Mouse (Mus musculus): ENCODE measurements at regions not wholly inside any gene's neighbourhood (a gene's known extent, or its start where the extent isn't known, plus 50 kb on each side); places are given as distances from the start of the nearest gene placed in this dataset.

DNA sequence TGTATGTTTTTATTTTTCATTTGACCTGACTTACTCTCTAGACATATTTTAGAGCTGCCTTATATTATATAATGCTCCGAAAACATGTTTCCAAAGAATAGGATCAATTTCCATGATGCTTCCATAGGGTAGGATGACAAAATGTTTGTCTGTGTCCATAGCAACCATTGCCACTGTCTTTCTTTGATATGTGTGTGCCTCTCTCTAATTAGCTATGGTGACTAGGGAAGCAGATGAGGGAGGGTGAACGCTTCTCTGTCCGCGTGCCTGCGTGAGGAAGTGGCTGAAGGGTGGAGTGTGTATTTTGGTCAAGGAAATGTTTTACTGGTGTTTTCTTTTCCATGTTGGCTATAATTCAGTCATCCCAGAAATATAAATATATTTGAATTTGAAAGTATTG, 104.2 kb upstream of the Fn1 start:
- TF ChIP-seq POLR2A (IDR thresholded peaks at IDR 0.05; ENCODE audit: low read depth, low read length) = no peak
- TF ChIP-seq CTCF (IDR thresholded peaks at IDR 0.05; ENCODE audit: borderline replicate concordance, insufficient read depth, low read length) = no peak
- no peak overlapping the region for H3K27ac ChIP-seq (ENCODE audit: insufficient read depth, low read length)
- H3K4me3 ChIP-seq (ENCODE audit: insufficient read depth, low read length) = no peak overlapping the region

DNA sequence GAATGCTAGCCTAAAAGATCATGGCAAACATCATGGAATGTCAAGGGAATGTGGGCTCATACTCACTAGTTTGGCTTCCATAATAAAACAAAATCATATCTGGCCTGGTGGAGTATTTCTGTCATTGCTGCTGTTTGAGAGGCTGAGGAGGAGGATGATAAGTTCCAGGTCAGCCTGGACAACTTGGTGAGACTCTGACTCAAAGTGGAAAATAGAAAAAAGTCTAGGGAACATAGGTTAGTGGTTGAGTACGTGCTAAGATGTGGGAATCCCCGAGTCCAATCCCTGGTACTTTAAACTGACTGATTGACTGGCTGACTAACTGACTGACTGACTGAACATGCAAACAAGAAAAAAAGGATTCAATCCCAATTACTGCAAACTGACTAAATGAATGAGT, 103.2 kb upstream of the Fn1 start:
- Histone ChIP-seq H3K4me3 (ENCODE audit: insufficient read depth, low read length) (no peak overlapping the region), H3K4me1 (ENCODE audit: control insufficient read depth, insufficient read depth, low read length) (peaks cover 14% of the 10 kb centered on the region), H3K27ac (ENCODE audit: insufficient read depth, low read length) (peak overlapping the region; percentile 93)
- TF ChIP-seq CTCF (IDR thresholded peaks at IDR 0.05; ENCODE audit: borderline replicate concordance, insufficient read depth, low read length) = no peak

More for the DNA sequence above, 104.2 kb upstream of the Fn1 start:
- peaks cover 9% of the 10 kb centered on the region; the same call in 1 of the 2 replicates for H3K4me1 ChIP-seq (ENCODE audit: control insufficient read depth, insufficient read depth, low read length)

DNA sequence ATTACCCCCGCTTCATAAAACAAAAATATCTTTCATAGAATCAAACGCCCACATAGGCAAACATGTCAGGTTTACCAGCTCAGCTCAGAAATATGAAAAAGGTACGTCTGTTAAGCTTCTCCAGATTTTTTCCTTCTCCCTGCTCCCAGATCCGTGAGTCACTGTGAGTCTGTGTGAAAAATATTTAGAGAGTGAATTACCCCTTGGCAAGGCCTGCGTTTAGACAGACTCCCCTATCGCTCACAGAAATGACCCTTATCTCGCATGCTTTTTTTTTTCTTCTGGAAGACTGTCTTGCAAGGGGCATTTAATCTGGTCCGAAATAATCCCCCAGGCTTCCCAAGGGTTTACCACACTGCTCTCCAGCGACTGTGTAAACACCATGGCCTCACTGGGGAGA, 102.4 kb upstream of the Fn1 start:
- Histone ChIP-seq H3K4me3 (ENCODE audit: insufficient read depth, low read length) (no peak overlapping the region), H3K27ac (ENCODE audit: insufficient read depth, low read length) (peak overlapping the region; percentile 91), H3K4me1 (ENCODE audit: control insufficient read depth, insufficient read depth, low read length) (peaks cover 17% of the 10 kb centered on the region)
- TF ChIP-seq POLR2A (IDR thresholded peaks at IDR 0.05; ENCODE audit: low read depth, low read length) (no peak), CTCF (IDR thresholded peaks at IDR 0.05; ENCODE audit: borderline replicate concordance, insufficient read depth, low read length) (no peak)

DNA sequence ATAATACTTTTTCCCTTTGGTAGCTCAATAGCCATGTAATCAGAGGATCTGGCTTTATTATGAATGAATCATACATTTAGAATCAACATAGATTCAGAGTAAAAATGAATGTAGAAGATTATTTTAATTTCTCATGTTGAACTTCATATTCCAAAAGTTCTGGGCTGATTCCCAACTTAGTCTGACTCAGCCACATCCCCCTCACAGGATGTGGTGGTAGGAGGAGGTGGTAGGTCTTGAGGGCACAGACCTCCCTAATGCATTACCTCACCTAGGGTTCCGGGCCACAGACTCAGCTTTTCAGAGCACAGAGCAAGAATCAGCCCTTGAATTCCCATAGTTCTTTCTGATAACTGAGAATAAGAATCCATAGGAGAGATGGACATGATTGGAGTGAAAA, 99.4 kb upstream of the Fn1 start:
- TF ChIP-seq CTCF (IDR thresholded peaks at IDR 0.05; ENCODE audit: borderline replicate concordance, insufficient read depth, low read length) (no peak), POLR2A (IDR thresholded peaks at IDR 0.05; ENCODE audit: low read depth, low read length) (no peak)
- peak overlapping the region; percentile 94 for H3K27ac ChIP-seq (ENCODE audit: insufficient read depth, low read length)
- H3K4me3 ChIP-seq (ENCODE audit: insufficient read depth, low read length) = no peak overlapping the region
- H3K4me1 ChIP-seq (ENCODE audit: control insufficient read depth, insufficient read depth, low read length) = peaks cover 17% of the 10 kb centered on the region

DNA sequence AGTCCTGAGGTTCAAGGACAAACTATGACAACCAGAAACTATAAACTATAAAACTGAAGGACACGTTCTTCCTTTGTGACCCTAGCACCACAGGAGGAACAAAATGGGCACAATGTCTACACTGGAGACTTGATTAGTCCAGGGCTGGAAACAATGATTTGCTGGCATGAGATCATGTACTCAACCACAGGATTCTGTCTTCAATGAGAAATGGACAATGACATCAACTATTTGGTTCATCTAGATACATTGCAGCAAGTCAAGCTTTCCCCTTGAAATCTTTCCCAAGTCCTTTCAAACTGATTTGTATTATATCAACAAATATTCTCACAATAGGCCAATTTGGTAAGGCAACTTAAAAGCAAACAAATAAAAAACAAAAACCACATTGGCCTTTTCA, 98.6 kb upstream of the Fn1 start:
- Histone ChIP-seq H3K27ac (ENCODE audit: insufficient read depth, low read length) (peak overlapping the region; percentile 86), H3K4me1 (ENCODE audit: control insufficient read depth, insufficient read depth, low read length) (peaks cover 17% of the 10 kb centered on the region), H3K4me3 (ENCODE audit: insufficient read depth, low read length) (no peak overlapping the region)
- TF ChIP-seq CTCF (IDR thresholded peaks at IDR 0.05; ENCODE audit: borderline replicate concordance, insufficient read depth, low read length) = no peak
- no peak for TF ChIP-seq POLR2A (IDR thresholded peaks at IDR 0.05; ENCODE audit: low read depth, low read length)

DNA sequence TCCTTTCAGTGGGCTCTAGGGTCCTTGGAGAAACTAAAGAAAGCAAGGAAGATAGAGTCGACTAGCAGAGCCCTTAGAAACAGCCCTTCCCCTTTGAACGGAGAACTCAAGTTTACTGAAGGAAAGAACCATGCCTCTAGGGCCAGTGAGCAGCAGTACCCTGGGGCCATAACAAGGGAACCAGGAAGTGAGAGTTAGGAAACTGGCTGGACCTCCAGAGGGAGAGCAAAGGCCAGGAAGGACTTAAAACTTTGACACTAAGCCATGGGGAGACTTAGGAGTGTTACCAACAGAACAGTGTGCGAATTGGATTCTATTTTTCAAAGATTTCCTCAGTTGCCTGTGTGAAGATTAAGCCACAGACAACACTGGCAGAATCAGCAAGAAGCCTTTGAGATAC, 82.6 kb upstream of the Fn1 start:
- TF ChIP-seq POLR2A (IDR thresholded peaks at IDR 0.05; ENCODE audit: low read depth, low read length) = no peak
- TF ChIP-seq CTCF (IDR thresholded peaks at IDR 0.05; ENCODE audit: borderline replicate concordance, insufficient read depth, low read length) = no peak
- Histone ChIP-seq H3K4me1 (ENCODE audit: control insufficient read depth, insufficient read depth, low read length) (no peaks in the 10 kb centered on the region), H3K4me3 (ENCODE audit: insufficient read depth, low read length) (no peak overlapping the region), H3K27ac (ENCODE audit: insufficient read depth, low read length) (no peak overlapping the region)

DNA sequence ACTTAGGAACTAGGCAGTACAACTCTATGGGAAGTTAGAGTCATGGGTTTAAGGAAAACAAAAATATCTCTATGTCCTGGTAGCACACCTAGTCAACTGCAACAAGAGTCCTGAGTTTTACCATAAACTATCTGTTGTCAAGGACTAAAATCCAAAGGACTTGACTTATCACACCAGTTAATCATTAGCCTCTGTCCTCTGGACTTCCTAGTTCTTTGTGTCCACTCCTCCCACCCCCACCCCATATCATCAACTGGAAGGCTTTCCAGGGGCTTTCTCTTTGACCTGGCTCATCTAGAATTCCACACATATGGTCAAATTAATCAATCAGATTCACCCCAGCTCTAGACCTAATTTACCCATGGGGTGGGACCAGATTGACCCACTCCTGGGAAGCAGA, 78.6 kb upstream of the Fn1 start:
- Histone ChIP-seq H3K4me1 (ENCODE audit: control insufficient read depth, insufficient read depth, low read length) (no peaks in the 10 kb centered on the region), H3K27ac (ENCODE audit: insufficient read depth, low read length) (no peak overlapping the region), H3K4me3 (ENCODE audit: insufficient read depth, low read length) (no peak overlapping the region)
- TF ChIP-seq CTCF (IDR thresholded peaks at IDR 0.05; ENCODE audit: borderline replicate concordance, insufficient read depth, low read length) = no peak

DNA sequence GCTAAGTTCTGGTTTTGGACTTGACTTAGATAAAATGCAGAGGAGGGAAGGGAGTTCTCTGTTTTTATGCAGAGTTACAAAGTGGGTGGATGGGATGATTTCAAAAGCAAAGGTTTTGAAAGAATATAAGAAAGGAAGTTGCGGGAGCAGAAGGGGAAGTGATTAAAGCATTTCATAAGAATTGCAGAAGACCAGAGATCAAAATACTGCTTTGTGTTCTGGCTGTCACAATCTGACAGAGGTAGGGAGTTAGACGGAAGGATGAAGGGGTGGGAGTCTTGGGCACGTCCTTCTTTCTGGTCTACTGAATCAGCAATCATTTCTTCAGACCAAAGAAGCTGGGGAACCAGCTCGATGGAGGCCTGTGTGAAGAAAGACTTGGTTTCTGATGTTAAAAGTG, 78.0 kb upstream of the Fn1 start:
- H3K27ac ChIP-seq (ENCODE audit: insufficient read depth, low read length) = no peak overlapping the region
- TF ChIP-seq CTCF (IDR thresholded peaks at IDR 0.05; ENCODE audit: borderline replicate concordance, insufficient read depth, low read length) (no peak), POLR2A (IDR thresholded peaks at IDR 0.05; ENCODE audit: low read depth, low read length) (no peak)
- H3K4me3 ChIP-seq (ENCODE audit: insufficient read depth, low read length) = no peak overlapping the region

DNA sequence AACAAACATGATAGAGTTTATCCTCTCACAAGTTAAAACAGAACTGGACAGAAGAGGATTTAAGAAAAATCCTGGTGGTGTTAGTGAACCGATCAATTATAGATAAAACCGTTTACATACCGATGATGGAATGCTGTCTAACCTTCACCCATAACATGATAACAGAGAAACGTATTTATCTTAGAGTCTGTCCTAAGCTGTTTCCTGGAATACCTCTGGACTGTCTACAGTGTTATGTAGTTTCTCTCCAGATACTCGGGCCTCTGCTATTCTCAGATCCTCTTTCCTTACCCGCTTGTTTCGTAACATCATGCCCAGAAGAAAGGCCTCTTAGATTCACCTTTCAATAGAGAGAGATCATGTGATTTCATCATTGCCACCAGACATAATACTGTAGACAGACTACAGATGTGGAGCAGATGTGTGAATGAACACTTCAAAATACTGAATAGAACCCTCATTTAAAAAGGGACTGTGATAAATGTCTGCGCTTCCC, 75.9 kb upstream of the Fn1 start:
- no peaks in the 10 kb centered on the region for H3K4me1 ChIP-seq (ENCODE audit: control insufficient read depth, insufficient read depth, low read length)
- TF ChIP-seq CTCF (IDR thresholded peaks at IDR 0.05; ENCODE audit: borderline replicate concordance, insufficient read depth, low read length) = no peak
- TF ChIP-seq POLR2A (IDR thresholded peaks at IDR 0.05; ENCODE audit: low read depth, low read length) = no peak
- no peak overlapping the region for H3K4me3 ChIP-seq (ENCODE audit: insufficient read depth, low read length)

More for the DNA sequence above, 78.0 kb upstream of the Fn1 start:
- no peaks in the 10 kb centered on the region for H3K4me1 ChIP-seq (ENCODE audit: control insufficient read depth, insufficient read depth, low read length)

DNA sequence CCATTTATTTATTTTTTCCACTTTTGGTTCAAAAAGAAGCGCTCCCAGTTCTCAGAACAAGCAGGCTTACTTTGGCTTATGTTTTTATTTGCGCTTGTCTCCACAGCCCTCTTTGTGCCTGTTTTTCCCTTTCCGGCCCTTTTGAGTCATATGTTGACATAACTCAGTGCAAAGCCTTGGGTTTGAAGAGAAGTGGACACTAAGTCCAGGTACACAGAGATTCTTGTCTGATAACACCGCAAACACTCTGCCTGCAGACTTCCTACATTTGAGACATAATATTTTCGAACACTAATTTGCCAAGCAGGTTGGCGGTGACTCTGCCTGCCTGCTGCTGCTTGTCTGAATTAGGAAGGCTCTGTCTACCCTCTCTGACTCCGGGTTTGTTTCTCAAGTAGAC, 70.8 kb upstream of the Fn1 start:
- H3K27ac ChIP-seq (ENCODE audit: insufficient read depth, low read length) = no peak overlapping the region
- no peak overlapping the region for H3K4me3 ChIP-seq (ENCODE audit: insufficient read depth, low read length)
- H3K4me1 ChIP-seq (ENCODE audit: control insufficient read depth, insufficient read depth, low read length) = no peaks in the 10 kb centered on the region
- no peak for TF ChIP-seq CTCF (IDR thresholded peaks at IDR 0.05; ENCODE audit: borderline replicate concordance, insufficient read depth, low read length)
- TF ChIP-seq POLR2A (IDR thresholded peaks at IDR 0.05; ENCODE audit: low read depth, low read length) = no peak

More for the DNA sequence above, 75.9 kb upstream of the Fn1 start:
- no peak overlapping the region for H3K27ac ChIP-seq (ENCODE audit: insufficient read depth, low read length)

DNA sequence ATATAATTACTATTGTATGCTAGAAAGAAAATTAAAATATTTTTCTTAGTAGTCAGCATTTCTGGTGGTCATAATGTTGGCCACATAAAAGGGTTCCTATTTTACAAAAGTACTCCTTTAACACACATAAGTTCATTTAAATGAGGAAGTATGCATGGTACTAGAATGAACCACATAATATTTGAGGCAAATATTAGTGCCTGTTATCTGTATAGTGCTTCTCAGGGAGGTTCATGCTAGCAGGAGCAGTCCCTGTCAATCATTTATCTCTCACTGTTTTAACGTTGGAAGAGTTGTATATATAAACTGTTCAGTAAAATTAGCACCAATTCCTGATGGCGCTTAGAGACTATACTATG, 70.0 kb upstream of the Fn1 start:
- Histone ChIP-seq H3K4me1 (ENCODE audit: control insufficient read depth, insufficient read depth, low read length) (no peaks in the 10 kb centered on the region), H3K4me3 (ENCODE audit: insufficient read depth, low read length) (no peak overlapping the region), H3K27ac (ENCODE audit: insufficient read depth, low read length) (no peak overlapping the region)
- TF ChIP-seq POLR2A (IDR thresholded peaks at IDR 0.05; ENCODE audit: low read depth, low read length) = no peak
- TF ChIP-seq CTCF (IDR thresholded peaks at IDR 0.05; ENCODE audit: borderline replicate concordance, insufficient read depth, low read length) = no peak
